Mouse (Mus musculus): ENCODE data around the gene Maz. TPM values are rescaled to one million over a fixed set of nuclear protein-coding genes. Genes with fewer than 3 reads are reported as not detected.
A peak's percentile ranks its signal among the peaks of the same experiment; 100 is the strongest.

Maz gene
- polyA plus RNA-seq, 1 experiment from 2014 or later, result 38.1 TPM

- H3K4me3 ChIP-seq (replicated peaks), result peak overlapping the region; percentile 98
- peaks cover 79% of the 10 kb centered on the region for H3K36me3 ChIP-seq (replicated peaks)
- peak overlapping the region; percentile 98 for H3K4me2 ChIP-seq
- no peaks in the 10 kb centered on the region for H3K27me3 ChIP-seq
- H3K9me3 ChIP-seq (replicated peaks), result no peaks in the 10 kb centered on the region
- peak overlapping the region; percentile 99 for H3K9ac ChIP-seq
- ATAC-seq (ENCODE audit: insufficient read depth), result no peak
- H3K27ac ChIP-seq (replicated peaks), result peak overlapping the region; percentile 97
- peaks cover 66% of the 10 kb centered on the region for H3K4me1 ChIP-seq (replicated peaks)
- WGBS (ENCODE audit: insufficient replicate concordance), result 55% methylated on average over 8 of the region's 8 CpGs
Measured at GRCm38 (mm10) chr7:127027885-127028284, 1.0 kb upstream of the Maz start.

- Histone ChIP-seq H3K27me3 (no peaks in the 10 kb centered on the region), H3K9me3 (replicated peaks) (no peaks in the 10 kb centered on the region), H3K27ac (replicated peaks) (peak overlapping the region; percentile 97), H3K9ac (peak overlapping the region; percentile 99), H3K4me1 (replicated peaks) (peaks cover 77% of the 10 kb centered on the region), H3K36me3 (replicated peaks) (peaks cover 78% of the 10 kb centered on the region), H3K4me2 (peak overlapping the region; percentile 98), H3K4me3 (replicated peaks) (peak overlapping the region; percentile 98)
- peak; percentile 45 for ATAC-seq (ENCODE audit: insufficient read depth)
- 4% methylated on average over 31 of the region's 48 CpGs for WGBS (ENCODE audit: insufficient replicate concordance)
Measured at GRCm38 (mm10) chr7:127026616-127026983, 237 bp downstream of the Maz start.

GRCm38 (mm10) chr7:127026161-127026600, 656 bp downstream of the Maz start:
- peak overlapping the region; percentile 99 for H3K9ac ChIP-seq
- no peaks in the 10 kb centered on the region for H3K9me3 ChIP-seq (replicated peaks)
- H3K27me3 ChIP-seq, result no peaks in the 10 kb centered on the region
- under 1% methylated on average over 46 of the region's 48 CpGs for WGBS (ENCODE audit: insufficient replicate concordance)
- peak overlapping the region; percentile 97 for H3K27ac ChIP-seq (replicated peaks)
- H3K4me1 ChIP-seq (replicated peaks), result peaks cover 77% of the 10 kb centered on the region
- peaks cover 74% of the 10 kb centered on the region for H3K36me3 ChIP-seq (replicated peaks)
- peak overlapping the region; percentile 98 for H3K4me2 ChIP-seq
- ATAC-seq (ENCODE audit: insufficient read depth), result peak; percentile 36
- peak overlapping the region; percentile 98 for H3K4me3 ChIP-seq (replicated peaks)

- H3K27ac ChIP-seq (replicated peaks), result peak overlapping the region; percentile 97
- H3K36me3 ChIP-seq (replicated peaks), result peaks cover 69% of the 10 kb centered on the region
- H3K9me3 ChIP-seq (replicated peaks), result no peaks in the 10 kb centered on the region
- no peaks in the 10 kb centered on the region for H3K27me3 ChIP-seq
- peak overlapping the region; percentile 99 for H3K9ac ChIP-seq
- under 1% methylated on average over 62 of the region's 65 CpGs for WGBS (ENCODE audit: insufficient replicate concordance)
- H3K4me1 ChIP-seq (replicated peaks), result peaks cover 77% of the 10 kb centered on the region
- peak overlapping the region; percentile 98 for H3K4me2 ChIP-seq
- H3K4me3 ChIP-seq (replicated peaks), result peak overlapping the region; percentile 98
- no peak for ATAC-seq (ENCODE audit: insufficient read depth)
Measured at GRCm38 (mm10) chr7:127025556-127026160, 1.2 kb downstream of the Maz start.

GRCm38 (mm10) chr7:127024755-127025555, 1.9 kb downstream of the Maz start:
- ATAC-seq (ENCODE audit: insufficient read depth), result peak; percentile 16
- peak overlapping the region; percentile 99 for H3K9ac ChIP-seq
- no peaks in the 10 kb centered on the region for H3K9me3 ChIP-seq (replicated peaks)
- WGBS (ENCODE audit: insufficient replicate concordance), result under 1% methylated on average over 30 of the region's 30 CpGs
- peak overlapping the region; percentile 98 for H3K4me2 ChIP-seq
- H3K4me3 ChIP-seq (replicated peaks), result peak overlapping the region; percentile 98
- peaks cover 62% of the 10 kb centered on the region for H3K36me3 ChIP-seq (replicated peaks)
- H3K27me3 ChIP-seq, result no peaks in the 10 kb centered on the region
- peak overlapping the region; percentile 97 for H3K27ac ChIP-seq (replicated peaks)
- H3K4me1 ChIP-seq (replicated peaks), result peaks cover 73% of the 10 kb centered on the region

- peak overlapping the region; percentile 98 for H3K4me2 ChIP-seq
- 17% methylated on average over 19 of the region's 19 CpGs for WGBS (ENCODE audit: insufficient replicate concordance)
- no peaks in the 10 kb centered on the region for H3K27me3 ChIP-seq
- peak overlapping the region; percentile 99 for H3K9ac ChIP-seq
- peak overlapping the region; percentile 97 for H3K27ac ChIP-seq (replicated peaks)
- no peaks in the 10 kb centered on the region for H3K9me3 ChIP-seq (replicated peaks)
- peaks cover 53% of the 10 kb centered on the region for H3K36me3 ChIP-seq (replicated peaks)
- peaks cover 69% of the 10 kb centered on the region for H3K4me1 ChIP-seq (replicated peaks)
- no peak for ATAC-seq (ENCODE audit: insufficient read depth)
- H3K4me3 ChIP-seq (replicated peaks), result peak overlapping the region; percentile 98
Measured at GRCm38 (mm10) chr7:127023896-127024690, 2.7 kb downstream of the Maz start.

- H3K4me2 ChIP-seq, result peak overlapping the region; percentile 98
- no peak for ATAC-seq (ENCODE audit: insufficient read depth)
- H3K4me1 ChIP-seq (replicated peaks), result peaks cover 66% of the 10 kb centered on the region
- no peaks in the 10 kb centered on the region for H3K27me3 ChIP-seq
- 79% methylated on average over 13 of the region's 13 CpGs for WGBS (ENCODE audit: insufficient replicate concordance)
- peak overlapping the region; percentile 99 for H3K9ac ChIP-seq
- H3K27ac ChIP-seq (replicated peaks), result peak overlapping the region; percentile 97; the same call in 1 of the 2 replicates
- H3K36me3 ChIP-seq (replicated peaks), result peaks cover 45% of the 10 kb centered on the region
- peak overlapping the region; percentile 98 for H3K4me3 ChIP-seq (replicated peaks)
- no peaks in the 10 kb centered on the region for H3K9me3 ChIP-seq (replicated peaks)
Measured at GRCm38 (mm10) chr7:127023272-127023691, 3.6 kb downstream of the Maz start.

GRCm38 (mm10) chr7:127022528-127023271, 4.1 kb downstream of the Maz start:
- ATAC-seq (ENCODE audit: insufficient read depth), result no peak
- Histone ChIP-seq H3K27ac (replicated peaks) (peak overlapping the region; percentile 55; the same call in 1 of the 2 replicates), H3K4me2 (peak overlapping the region; percentile 98), H3K27me3 (no peaks in the 10 kb centered on the region), H3K36me3 (replicated peaks) (peaks cover 39% of the 10 kb centered on the region), H3K4me3 (replicated peaks) (peak overlapping the region; percentile 98), H3K9me3 (replicated peaks) (no peaks in the 10 kb centered on the region), H3K4me1 (replicated peaks) (peaks cover 66% of the 10 kb centered on the region), H3K9ac (peak overlapping the region; percentile 99; the same call in 1 of the 2 replicates)
- 81% methylated on average over 7 of the region's 7 CpGs for WGBS (ENCODE audit: insufficient replicate concordance)

GRCm38 (mm10) chr7:127021563-127022527, 5.0 kb downstream of the Maz start:
- WGBS (ENCODE audit: insufficient replicate concordance), result 35% methylated on average over 5 of the region's 5 CpGs
- no peaks in the 10 kb centered on the region for H3K9me3 ChIP-seq (replicated peaks)
- H3K36me3 ChIP-seq (replicated peaks), result peaks cover 36% of the 10 kb centered on the region
- peak overlapping the region; percentile 55; the same call in 1 of the 2 replicates for H3K27ac ChIP-seq (replicated peaks)
- no peaks in the 10 kb centered on the region for H3K27me3 ChIP-seq
- peak overlapping the region; percentile 98 for H3K4me2 ChIP-seq
- peak overlapping the region; percentile 98 for H3K4me3 ChIP-seq (replicated peaks)
- H3K4me1 ChIP-seq (replicated peaks), result peaks cover 67% of the 10 kb centered on the region
- H3K9ac ChIP-seq, result peak overlapping the region; percentile 34; the same call in 1 of the 2 replicates
- no peak for ATAC-seq (ENCODE audit: insufficient read depth)
